Mouse (Mus musculus) left cerebral cortex, adult 9 months (tissue): ENCODE data around the gene Myo6.

ENCODE experiments used
- DNase-seq, 2 experiments: peaks; one replicate each; pipeline ENCODE4 v3.0.0; 2022; ENCODE audit warnings: low spot score in 2 of 2

The Myo6 gene

GRCm38 (mm10) chr9:80164611-80165474 is at the start of gene Myo6:
Gene Myo6, plus strand, starts transcription at chr9:80165031.
- peak; percentile 74 to 93 for DNase-seq

GRCm38 (mm10) chr9:80145992-80146587 is 18.7 kb upstream of the Myo6 start:
- no peak for DNase-seq

GRCm38 (mm10) chr9:80149594-80149993 is 15.2 kb upstream of the Myo6 start:
- no peak for DNase-seq

GRCm38 (mm10) chr9:80155277-80155676 is 9.6 kb upstream of the Myo6 start:
- DNase-seq: peak in 1 of 2 experiments; percentile 64

GRCm38 (mm10) chr9:80156780-80157179 is 8.1 kb upstream of the Myo6 start:
- no peak for DNase-seq

GRCm38 (mm10) chr9:80157840-80158465 is 6.9 kb upstream of the Myo6 start:
- no peak for DNase-seq

- DNase-seq: no peak
Measured at GRCm38 (mm10) chr9:80158937-80159336, 5.9 kb upstream of the Myo6 start.

GRCm38 (mm10) chr9:80161451-80161850 is 3.4 kb upstream of the Myo6 start:
- no peak for DNase-seq

- no peak for DNase-seq
Measured at GRCm38 (mm10) chr9:80163126-80163723, 1.6 kb upstream of the Myo6 start.

- no peak for DNase-seq
Measured at GRCm38 (mm10) chr9:80164191-80164590, 640 bp upstream of the Myo6 start.

GRCm38 (mm10) chr9:80165690-80166089 is 859 bp downstream of the Myo6 start:
- DNase-seq: no peak

GRCm38 (mm10) chr9:80166425-80166824 is 1.6 kb downstream of the Myo6 start:
- no peak for DNase-seq

- no peak for DNase-seq
Measured at GRCm38 (mm10) chr9:80167089-80167488, 2.3 kb downstream of the Myo6 start.

- DNase-seq: no peak
Measured at GRCm38 (mm10) chr9:80169551-80169950, 4.7 kb downstream of the Myo6 start.

GRCm38 (mm10) chr9:80171241-80171640 is 6.4 kb downstream of the Myo6 start:
- DNase-seq: no peak

- no peak for DNase-seq
Measured at GRCm38 (mm10) chr9:80172396-80173222, 7.8 kb downstream of the Myo6 start.

- DNase-seq: no peak
Measured at GRCm38 (mm10) chr9:80173629-80174028, 8.8 kb downstream of the Myo6 start.

GRCm38 (mm10) chr9:80176696-80177478 is 12.1 kb downstream of the Myo6 start:
- no peak for DNase-seq

- no peak for DNase-seq
Measured at GRCm38 (mm10) chr9:80178670-80179069, 13.8 kb downstream of the Myo6 start.

GRCm38 (mm10) chr9:80179688-80180087 is 14.9 kb downstream of the Myo6 start:
- DNase-seq: no peak

GRCm38 (mm10) chr9:80180771-80181170 is 15.9 kb downstream of the Myo6 start:
- DNase-seq: no peak
